Mouse (Mus musculus) 416B (cell line): Measurements from ENCODE around the gene Trp53rka.

Experiments
- DNase-seq: peaks from one replicate; pipeline ENCODE4 v3.0.0; 2011; ENCODE audit warnings: low read depth

Trp53rka gene

DNA sequence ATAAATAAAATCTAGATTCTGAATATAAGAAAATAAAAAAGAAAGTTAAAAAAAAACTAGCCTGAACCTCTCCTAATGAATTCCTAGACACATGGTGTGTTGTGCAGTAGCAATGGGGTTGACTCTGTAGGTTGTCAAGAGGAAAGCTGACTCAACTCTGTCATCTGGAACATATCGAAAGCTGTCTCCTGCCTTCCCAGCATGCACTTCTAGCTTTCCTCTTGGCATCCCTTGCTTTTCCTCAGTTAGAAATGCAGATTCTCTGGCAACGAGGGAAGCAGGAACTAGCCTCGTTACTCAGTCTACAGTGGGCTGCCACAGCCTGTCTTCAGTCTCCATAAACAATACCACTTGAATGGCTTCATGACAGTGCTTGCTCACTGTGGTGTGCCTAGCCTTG lies 7.3 kb downstream of the Trp53rka start:
- DNase-seq: no peak

- DNase-seq: no peak
Observed at GRCm38 (mm10) chr2:165484152-165484551, 9.0 kb downstream of the Trp53rka start.

DNA sequence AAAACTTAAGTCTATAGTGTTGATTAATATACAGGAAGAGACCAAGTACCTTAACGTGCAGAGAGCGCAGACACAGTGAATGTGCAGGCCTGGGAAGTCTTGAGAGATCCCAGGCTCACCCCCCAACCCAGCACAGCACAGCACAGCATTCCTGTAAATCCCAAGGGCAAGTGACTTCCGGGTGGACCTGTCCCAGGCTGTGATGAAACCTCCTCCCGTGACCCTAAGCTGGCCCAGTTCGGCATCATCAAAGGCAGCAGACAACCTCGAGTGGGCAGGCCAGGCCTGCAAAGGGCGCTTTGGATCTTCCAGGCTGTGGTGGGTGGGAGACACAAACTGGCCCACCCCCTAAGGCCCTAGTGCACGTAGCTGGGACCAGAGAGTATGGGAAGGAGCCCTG lies 11.1 kb downstream of the Trp53rka start:
- DNase-seq: no peak

GRCm38 (mm10) chr2:165475850-165476249 lies 17.3 kb downstream of the Trp53rka start:
- no peak for DNase-seq

- DNase-seq: no peak
Observed at GRCm38 (mm10) chr2:165475412-165475811, 17.7 kb downstream of the Trp53rka start.

GRCm38 (mm10) chr2:165473003-165473402 lies 20.1 kb downstream of the Trp53rka start, which contains the start of gene Slc13a3:
TSS of gene Slc13a3 (minus strand) at chr2:165473230.
- DNase-seq: no peak

DNA sequence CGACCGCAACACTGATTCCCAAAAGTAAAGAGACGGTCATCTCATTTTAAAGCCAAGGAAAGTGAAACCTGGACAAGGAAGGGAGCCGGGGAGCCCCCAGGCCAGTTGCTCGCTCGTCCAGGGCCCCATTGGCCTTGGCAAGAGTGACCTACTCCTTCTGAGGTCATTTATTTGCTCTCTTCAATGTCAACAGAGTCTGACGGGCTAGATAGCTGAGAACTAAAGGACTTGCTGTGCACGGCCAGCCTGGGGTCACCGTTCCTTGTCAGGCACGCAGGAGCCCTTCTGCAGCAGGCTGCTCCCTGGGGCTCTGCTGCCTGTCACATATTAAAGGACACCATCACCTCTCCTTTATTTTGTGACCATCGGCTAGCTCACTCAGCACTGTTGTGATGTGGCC lies 21.2 kb downstream of the Trp53rka start:
- no peak for DNase-seq

GRCm38 (mm10) chr2:165470167-165470566 lies 23.0 kb downstream of the Trp53rka start:
- peak; percentile 21 for DNase-seq

GRCm38 (mm10) chr2:165467824-165468452 lies 25.2 kb downstream of the Trp53rka start:
- DNase-seq: no peak

DNA sequence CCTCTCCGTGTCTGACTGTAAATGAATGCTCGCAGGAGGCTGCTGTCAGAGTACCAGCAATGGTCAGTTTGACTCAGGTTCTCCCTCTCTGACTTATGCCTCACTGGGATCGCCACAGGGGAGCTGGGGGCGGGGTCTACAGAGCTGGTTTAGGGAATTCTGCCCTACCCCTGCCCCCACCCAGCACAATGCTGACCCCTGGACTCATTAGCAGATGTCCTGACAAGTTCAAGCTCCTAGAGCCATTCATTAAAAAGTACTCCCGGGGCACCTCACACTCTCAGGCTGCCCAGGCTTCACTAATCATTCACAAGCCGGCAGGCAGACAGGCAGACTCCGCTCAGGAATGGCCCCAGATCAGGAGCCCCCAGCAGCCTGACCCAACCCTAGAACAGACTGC lies 33.5 kb downstream of the Trp53rka start:
- no peak for DNase-seq

DNA sequence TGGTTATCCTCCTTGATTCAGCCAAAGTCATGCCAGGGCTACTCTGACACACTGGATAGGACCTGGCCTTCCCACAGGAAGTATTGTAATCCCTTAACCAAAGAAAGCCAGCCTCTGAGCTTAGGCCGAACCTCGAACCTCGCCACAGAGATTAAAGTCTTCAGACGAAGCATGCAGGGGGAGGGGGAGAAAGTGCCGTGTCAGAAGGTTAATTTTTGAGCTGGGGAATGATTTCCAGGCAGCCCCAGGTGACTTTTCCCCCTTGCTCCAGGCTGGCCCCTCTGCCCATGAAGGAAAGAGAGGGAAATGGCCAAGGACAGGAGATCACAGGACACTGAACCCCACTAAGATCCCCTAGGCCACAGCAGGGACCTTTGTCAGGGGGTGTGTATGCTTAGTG lies 34.9 kb downstream of the Trp53rka start:
- no peak for DNase-seq

GRCm38 (mm10) chr2:165456710-165457109 lies 36.4 kb downstream of the Trp53rka start:
- peak; percentile 41 for DNase-seq

GRCm38 (mm10) chr2:165452730-165453693 lies 40.1 kb downstream of the Trp53rka start:
- peak; percentile 46 for DNase-seq

DNA sequence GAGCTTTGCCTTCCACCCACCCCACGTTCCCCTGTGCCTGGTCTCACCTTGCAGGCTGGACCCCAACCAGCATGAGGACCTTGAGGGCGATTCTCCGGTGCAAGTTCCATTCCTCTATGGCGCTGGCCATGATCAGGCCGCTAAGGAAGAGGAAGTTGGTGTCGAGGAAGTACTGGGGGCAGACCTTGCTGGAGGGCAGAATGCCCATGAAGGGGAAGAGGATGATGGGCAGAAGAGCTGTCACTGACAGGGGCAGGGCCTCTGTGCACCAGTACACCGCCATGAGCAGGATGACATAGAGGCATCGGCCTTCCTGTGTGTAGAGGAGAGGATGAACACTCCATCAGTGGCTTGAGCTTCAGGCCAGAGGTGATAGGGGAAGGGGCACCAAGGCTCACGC lies 44.6 kb downstream of the Trp53rka start:
- DNase-seq: no peak

- peak; percentile 32 for DNase-seq
Observed at GRCm38 (mm10) chr2:165444861-165445260, 48.3 kb downstream of the Trp53rka start.

DNA sequence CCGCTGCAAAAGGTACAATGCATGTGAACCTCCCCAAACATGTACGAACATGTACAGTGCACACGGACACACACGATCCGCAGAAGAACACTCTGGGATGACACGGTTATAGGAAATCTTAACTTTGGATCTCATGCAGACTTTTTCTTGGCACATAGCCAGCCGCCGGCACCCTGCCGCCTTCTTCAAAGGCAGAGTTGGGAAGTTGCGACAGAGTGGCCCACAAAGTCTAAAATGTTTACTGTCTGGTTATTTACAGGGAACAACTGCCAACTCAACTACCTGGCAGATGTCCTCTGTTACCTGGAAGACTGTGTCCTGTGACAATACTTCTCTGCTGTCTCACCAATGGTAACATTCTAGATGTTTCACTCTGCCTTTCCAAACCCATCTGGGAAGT lies 50.1 kb downstream of the Trp53rka start:
- DNase-seq: peak; percentile 14

- no peak for DNase-seq
Observed at GRCm38 (mm10) chr2:165441613-165442012, 51.5 kb downstream of the Trp53rka start.
